Mouse (Mus musculus) ES-E14 (cell line): ENCODE results near the gene Fancd2. TPM values are rescaled to one million over a fixed set of nuclear protein-coding genes. Genes with fewer than 3 reads are reported as not detected.
A peak's percentile ranks its signal among the peaks of the same experiment; 100 is the strongest.

Source experiments
- DNase-seq: peaks from one replicate; pipeline ENCODE4 v3.0.0-alpha.2; 2013; ENCODE audit warnings: low read depth, low spot score
- H3K27ac ChIP-seq: 2 replicates; pipeline ENCODE4 v1.5.1; 2012; ENCODE audit warnings: low read depth, mild to moderate bottlenecking, low read length, moderate library complexity, mixed read lengths; ENCODE audit not compliant: poor library complexity, insufficient read depth, severe bottlenecking
- H3K36me3 ChIP-seq: 2 replicates; pipeline ENCODE4 v1.6.1; 2012; ENCODE audit warnings: mild to moderate bottlenecking, low read length, moderate library complexity, mixed read lengths; ENCODE audit not compliant: control insufficient read depth, poor library complexity, insufficient read depth, severe bottlenecking
- H3K4me1 ChIP-seq, 2 experiments: fragments of 150-350 bp in 1 of 2; sonication (generic) in 1 of 2; 2 replicates each; pipeline ENCODE4 v1.6.1; 2012; ENCODE audit warnings: low read length in 2 of 2, mild to moderate bottlenecking in 1 of 2, mixed read lengths in 1 of 2; ENCODE audit not compliant: control insufficient read depth in 2 of 2, insufficient read depth in 2 of 2, poor library complexity in 1 of 2
- H3K4me3 ChIP-seq, 2 experiments: fragments of 150-350 bp in 1 of 2; sonication (generic) in 1 of 2; 2 replicates each; pipeline ENCODE4 v1.5.1; 2012; ENCODE audit warnings: low read length in 2 of 2, low read depth in 1 of 2, mild to moderate bottlenecking in 1 of 2, mixed read lengths in 1 of 2; ENCODE audit not compliant: insufficient read depth in 1 of 2, poor library complexity in 1 of 2, severe bottlenecking in 1 of 2
- H3K9ac ChIP-seq: 2 replicates; pipeline ENCODE4 v1.6.1; 2012; ENCODE audit warnings: low read depth, mild to moderate bottlenecking, low read length, mixed read lengths; ENCODE audit not compliant: poor library complexity, insufficient read depth, severe bottlenecking
- H3K9me3 ChIP-seq: fragments of 150-350 bp; sonication (generic); 2 replicates; pipeline ENCODE4 v1.6.1; 2012; ENCODE audit warnings: low read depth, mild to moderate bottlenecking, low read length; ENCODE audit not compliant: control insufficient read depth, insufficient read depth
- CHD2 ChIP-seq: IDR thresholded peaks from 2 replicates; pipeline ENCODE4 v1.6.1; 2014; ENCODE audit warnings: mild to moderate bottlenecking, low read depth, low read length, inconsistent platforms
- HCFC1 ChIP-seq: IDR thresholded peaks from 2 replicates; pipeline ENCODE4 v1.6.1; 2012; ENCODE audit warnings: low read length, inconsistent platforms, borderline replicate concordance; ENCODE audit not compliant: insufficient read depth
- MAFK ChIP-seq: IDR thresholded peaks from 2 replicates; pipeline ENCODE4 v1.6.1; 2014; ENCODE audit warnings: mild to moderate bottlenecking, low read depth, low read length, inconsistent platforms; ENCODE audit not compliant: insufficient read depth
- ZC3H11A ChIP-seq: IDR thresholded peaks from 2 replicates; pipeline ENCODE4 v1.6.1; 2012; ENCODE audit warnings: low read depth, mild to moderate bottlenecking, inconsistent platforms, low read length, borderline replicate concordance
- ZNF384 ChIP-seq: IDR thresholded peaks from 2 replicates; pipeline ENCODE4 v1.6.1; 2012; ENCODE audit warnings: low read depth, low read length, inconsistent platforms
- in situ Hi-C, 2 experiments: fragments of 600-800 bp; cut with MboI; formaldehyde crosslinking; loops; one replicate each; pipeline ENCODE4 v1.15.1; 2025; ENCODE audit warnings: low sequenced_read_pairs in 2 of 2, inconsistent platforms in 1 of 2; ENCODE audit not compliant: unreplicated experiment in 2 of 2
- total RNA-seq: library from RNA; depleted of rRNA; stranded (reverse); fragments of 300-350 nt; gene quantifications from 2 replicates; pipeline ENCODE4 v1.2.3, GENCODE M21; 2012

The Fancd2 gene
- total RNA-seq, 1 experiment, result 34.7 TPM

GRCm38 (mm10) chr6:113614997-113615396, 83.5 kb downstream of the Fancd2 start:
- Histone ChIP-seq H3K4me3 (no peak overlapping the region), H3K27ac (no peak overlapping the region), H3K36me3 (peaks cover 16% of the 10 kb centered on the region), H3K4me1 (peaks cover 0 to 8% of the 10 kb centered on the region in 2 experiments; a peak in 1 of 4 replicates), H3K9ac (no peak overlapping the region), H3K9me3 (no peaks in the 10 kb centered on the region)
- no peak for TF ChIP-seq ZC3H11A
- TF ChIP-seq MAFK, result no peak
- no peak for TF ChIP-seq ZNF384
- TF ChIP-seq CHD2, result no peak
- TF ChIP-seq HCFC1, result no peak
- no peak for DNase-seq
- in situ Hi-C loops, result no loop called here

- H3K4me3 ChIP-seq, result no peak overlapping the region
- H3K9me3 ChIP-seq, result no peaks in the 10 kb centered on the region
- in situ Hi-C loops, result no loop called here
- no peak overlapping the region for H3K9ac ChIP-seq
- no peak for DNase-seq
- no peak for TF ChIP-seq ZC3H11A
- no peak for TF ChIP-seq CHD2
- TF ChIP-seq ZNF384, result no peak
- TF ChIP-seq HCFC1, result no peak
- TF ChIP-seq MAFK, result no peak
- peaks cover 0 to 8% of the 10 kb centered on the region in 2 experiments; a peak in 1 of 4 replicates for H3K4me1 ChIP-seq
- no peak overlapping the region for H3K27ac ChIP-seq
- H3K36me3 ChIP-seq, result peaks cover 15% of the 10 kb centered on the region
Measured at GRCm38 (mm10) chr6:113615489-113615888, 84.0 kb downstream of the Fancd2 start.

GRCm38 (mm10) chr6:113623386-113623785, 91.9 kb downstream of the Fancd2 start:
- Histone ChIP-seq H3K9ac (no peak overlapping the region; the same call in 1 of the 2 replicates), H3K27ac (no peak overlapping the region), H3K9me3 (no peaks in the 10 kb centered on the region), H3K4me3 (peak overlapping the region; percentile 25 to 57; a peak in 3 of 4 replicates), H3K4me1 (no peaks in the 10 kb centered on the region), H3K36me3 (peaks cover 1% of the 10 kb centered on the region)
- DNase-seq, result no peak
- TF ChIP-seq HCFC1 (no peak), ZNF384 (peak; percentile 80)
- in situ Hi-C loops, result no loop called here

GRCm38 (mm10) chr6:113623941-113624751, 92.7 kb downstream of the Fancd2 start, which contains the start of gene Vhl:
Gene Vhl, plus strand, starts transcription at chr6:113623959.
- H3K9me3 ChIP-seq, result no peaks in the 10 kb centered on the region
- peak within 1 kb of the TSS; percentile 87 to 88 for H3K4me3 ChIP-seq
- no peaks in the 10 kb centered on the region for H3K4me1 ChIP-seq
- DNase-seq, result no peak
- in situ Hi-C loops, result no loop called here
- TF ChIP-seq ZC3H11A (no peak), CHD2 (0 out of 2 replicates have a peak, but pooled peaks have one; percentile 23)
- H3K9ac ChIP-seq, result peak within 1 kb of the TSS; percentile 91
- peaks cover 6% of the 10 kb centered on the region for H3K36me3 ChIP-seq
- no peak within 1 kb of the TSS for H3K27ac ChIP-seq
